ENCODE assay signal across 35 mouse cellular contexts in genomic region chr3:123493163-123493562, GRCm38 (mm10).
"Had no signal": no experiment of that assay in that cellular context is flagged by ENCODE, and none has a peak within 500 bp of the region (broad histone marks: within the 10 kb centered on the region; RNA-seq: fewer than 3 reads in every experiment).

No protein-coding gene starts in this region.

- ATAC-seq: hindbrain, embryonic 16.5 days; hindbrain, postnatal 0 days; inflammation-experienced regulatory T-cells, adult 6 months; intestine, embryonic 15.5 days; intestine, embryonic 16.5 days; intestine, postnatal 0 days had no signal

- H3K36me3 ChIP-seq: heart, embryonic 10.5 days; heart, embryonic 12.5 days; heart, embryonic 13.5 days; heart, embryonic 15.5 days; hindbrain, embryonic 10.5 days; hindbrain, embryonic 12.5 days; hindbrain, embryonic 13.5 days; hindbrain, embryonic 15.5 days; intestine, embryonic 15.5 days; kidney, embryonic 15.5 days had no signal

- DNase-seq: heart, postnatal 10 days; heart, postnatal 14 days; heart, postnatal 36 days; heart, postnatal 4 days; kidney, adult 11 months; kidney, adult 18-20 months; kidney, adult 2 months; kidney, adult 8-10 months; kidney, adult 9 months; kidney, postnatal 10 days; kidney, postnatal 14 days; kidney, postnatal 25 days; kidney, postnatal 36 days; kidney, postnatal 4 days; layer of hippocampus, adult 9-11 months; layer of hippocampus, postnatal 36 days had no signal

- H3K4me1 ChIP-seq: heart, embryonic 10.5 days; heart, embryonic 12.5 days; heart, embryonic 13.5 days; heart, embryonic 15.5 days; hindbrain, embryonic 10.5 days; hindbrain, embryonic 12.5 days; hindbrain, embryonic 13.5 days; hindbrain, embryonic 15.5 days; intestine, embryonic 15.5 days; kidney, embryonic 15.5 days had no signal

- H3K9ac ChIP-seq: heart, embryonic 12.5 days; heart, embryonic 13.5 days; heart, embryonic 15.5 days; hindbrain, embryonic 12.5 days; hindbrain, embryonic 13.5 days; hindbrain, embryonic 14.5 days; hindbrain, embryonic 15.5 days; intestine, embryonic 15.5 days; kidney, embryonic 15.5 days had no signal

- H3K4me3 ChIP-seq: heart, embryonic 10.5 days; heart, embryonic 12.5 days; heart, embryonic 13.5 days; heart, embryonic 15.5 days; hindbrain, embryonic 10.5 days; hindbrain, embryonic 12.5 days; hindbrain, embryonic 13.5 days; hindbrain, embryonic 15.5 days; intestine, embryonic 15.5 days; kidney, embryonic 15.5 days; layer of hippocampus, adult 2 months had no signal

- H3K27ac ChIP-seq: heart, embryonic 10.5 days; heart, embryonic 13.5 days; heart, embryonic 15.5 days; hindbrain, embryonic 10.5 days; hindbrain, embryonic 12.5 days; hindbrain, embryonic 13.5 days; hindbrain, embryonic 14.5 days; hindbrain, embryonic 15.5 days; hindbrain, postnatal 0 days; intestine, embryonic 15.5 days; kidney, embryonic 15.5 days; kidney, postnatal 0 days; layer of hippocampus, adult 2 months had no signal

- H3K27me3 ChIP-seq: heart, embryonic 12.5 days; heart, embryonic 13.5 days; heart, embryonic 15.5 days; hindbrain, embryonic 12.5 days; hindbrain, embryonic 13.5 days; hindbrain, embryonic 15.5 days; intestine, embryonic 15.5 days; kidney, embryonic 15.5 days had no signal

- H3K9me3 ChIP-seq: heart, embryonic 10.5 days; heart, embryonic 12.5 days; heart, embryonic 13.5 days; heart, embryonic 15.5 days; hindbrain, embryonic 10.5 days; hindbrain, embryonic 12.5 days; hindbrain, embryonic 13.5 days; hindbrain, embryonic 15.5 days; intestine, embryonic 15.5 days; kidney, embryonic 15.5 days had no signal

- H3K4me2 ChIP-seq: heart, embryonic 11.5 days; heart, embryonic 12.5 days; heart, embryonic 13.5 days; heart, embryonic 15.5 days; hindbrain, embryonic 12.5 days; hindbrain, embryonic 13.5 days; hindbrain, embryonic 14.5 days; hindbrain, embryonic 15.5 days; intestine, embryonic 15.5 days; kidney, embryonic 15.5 days had no signal
